Mouse (Mus musculus) central nervous system, embryonic 18 days (tissue): Measurements from ENCODE around the gene Ppp1r32. TPM values are rescaled to one million over a fixed set of nuclear protein-coding genes. Genes with fewer than 3 reads are reported as not detected.

Experiments used
- polyA plus RNA-seq: library from polyadenylated mRNA; depleted of rRNA; stranded (reverse); fragments of >200 nt; gene quantifications from 2 replicates; pipeline ENCODE4 v1.2.3, GENCODE M21; 2012; rRNA removed

Ppp1r32 gene
- polyA plus RNA-seq, result 2.7 and 3.7 TPM in 2 replicates

GRCm38 (mm10) chr19:10482703-10483102 is at the start of gene Ppp1r32:
Gene Ppp1r32 (minus strand): TSS chr19:10482928.

GRCm38 (mm10) chr19:10525910-10526309 is 43.2 kb upstream of the Ppp1r32 start, which contains the start of gene Sdhaf2:
Gene Sdhaf2 (minus strand): TSS chr19:10526142.

GRCm38 (mm10) chr19:10525106-10525901 is 42.6 kb upstream of the Ppp1r32 start, which contains the start of gene Cpsf7:
Gene Cpsf7 (plus strand): TSS chr19:10525266.

GRCm38 (mm10) chr19:10456752-10457483 is 25.8 kb downstream of the Ppp1r32 start, which contains the start of gene Lrrc10b:
Gene Lrrc10b (minus strand): TSS chr19:10457473.

Other genes starting within 250 kb of the Ppp1r32 start
- 0.92 and 1.1 TPM in 2 replicates for gene Myrf, start 242.2 kb downstream of the Ppp1r32 start, polyA plus RNA-seq
- gene Dagla, start 178.1 kb downstream of the Ppp1r32 start, polyA plus RNA-seq, result 26.3 and 28.0 TPM in 2 replicates
- 81.5 and 88.2 TPM in 2 replicates for gene Syt7, start 93.8 kb downstream of the Ppp1r32 start, polyA plus RNA-seq
- 2.8 and 2.9 TPM in 2 replicates for gene Lrrc10b, start 25.5 kb downstream of the Ppp1r32 start, polyA plus RNA-seq
- gene Cpsf7, start 42.3 kb upstream of the Ppp1r32 start, polyA plus RNA-seq, result 103 and 104 TPM in 2 replicates
- 50.7 and 54.6 TPM in 2 replicates for gene Sdhaf2, start 43.2 kb upstream of the Ppp1r32 start, polyA plus RNA-seq
- 49.2 and 51.5 TPM in 2 replicates for gene Tmem216, start 73.3 kb upstream of the Ppp1r32 start, polyA plus RNA-seq
- gene Cyb561a3, start 94.2 kb upstream of the Ppp1r32 start, polyA plus RNA-seq, result 27.3 and 27.8 TPM in 2 replicates
- 29.2 and 29.8 TPM in 2 replicates for gene Tmem138, start 94.4 kb upstream of the Ppp1r32 start, polyA plus RNA-seq
- 180 TPM in 2 replicates for gene Ddb1, start 122.4 kb upstream of the Ppp1r32 start, polyA plus RNA-seq
- 30.3 and 31.9 TPM in 2 replicates for gene Tkfc, start 122.7 kb upstream of the Ppp1r32 start, polyA plus RNA-seq
- 2.3 and 3.2 TPM in 2 replicates for gene Vwce, start 151.3 kb upstream of the Ppp1r32 start, polyA plus RNA-seq
- gene Pga5, start 195.1 kb upstream of the Ppp1r32 start, polyA plus RNA-seq, result 0.05 TPM in 1 of 2 replicates, not detected in the other
- 19.8 and 21.0 TPM in 2 replicates for gene Vps37c, start 205.8 kb upstream of the Ppp1r32 start, polyA plus RNA-seq